ENCODE assay signal across 24 mouse cellular contexts in genomic region chr1:179862941-179863340, GRCm38 (mm10). TPM values are rescaled to one million over a fixed set of nuclear protein-coding genes. Genes with fewer than 3 reads are reported as not detected.
DNase-seq lines count a peak whose midpoint lies in the region; ATAC-seq lines count a peak whose summit lies in the region.
"Had no signal": no experiment of that assay in that cellular context is flagged by ENCODE, and none has a peak within 500 bp of the region (broad histone marks: within the 10 kb centered on the region; RNA-seq: fewer than 3 reads in every experiment).

No protein-coding gene starts in this region.

- no peak overlapping the region for H3K4me2 ChIP-seq in forebrain, embryonic 13.5 days
- H3K4me2 ChIP-seq in kidney, embryonic 15.5 days: no peak overlapping the region
- H3K4me2 ChIP-seq: embryonic facial prominence, embryonic 12.5 days; limb, embryonic 15.5 days; lung, embryonic 14.5 days; neural tube, embryonic 13.5 days had no signal

- intact Hi-C loops in left cerebral cortex, postnatal 25 days (cut with DNase I): loop anchor here (10.0 kb wide), 1 partner anchor 92 kb away; no protein-coding TSS in a partner anchor

- 0 out of 2 replicates have a peak overlapping the region, but pooled peaks have one; percentile 6 for H3K27ac ChIP-seq in forebrain, embryonic 10.5 days
- H3K27ac ChIP-seq in forebrain, embryonic 13.5 days: no peak overlapping the region
- H3K27ac ChIP-seq in kidney, embryonic 15.5 days: peak overlapping the region; percentile 35; the same call in 1 of the 2 replicates
- H3K27ac ChIP-seq: embryonic facial prominence, embryonic 12.5 days; limb, embryonic 15.5 days; neural tube, embryonic 13.5 days had no signal

- H3K4me1 ChIP-seq in forebrain, embryonic 10.5 days: peaks cover 23% of the 10 kb centered on the region; the same call in 1 of the 2 replicates
- H3K4me1 ChIP-seq in forebrain, embryonic 13.5 days: no peaks in the 10 kb centered on the region
- peaks cover 28% of the 10 kb centered on the region for H3K4me1 ChIP-seq in kidney, embryonic 15.5 days
- H3K4me1 ChIP-seq: embryonic facial prominence, embryonic 12.5 days; limb, embryonic 15.5 days; neural tube, embryonic 13.5 days had no signal

- WGBS in forebrain, embryonic 10.5 days: 62% methylated on average over 3 of the region's 3 CpGs
- WGBS in forebrain, embryonic 13.5 days: 84% methylated on average over 3 of the region's 3 CpGs
- WGBS in kidney, embryonic 15.5 days: 77% methylated on average over 3 of the region's 3 CpGs

- H3K9ac ChIP-seq in forebrain, embryonic 13.5 days: no peak overlapping the region
- H3K9ac ChIP-seq in kidney, embryonic 15.5 days: no peak overlapping the region
- H3K9ac ChIP-seq: embryonic facial prominence, embryonic 12.5 days; forebrain, postnatal 0 days; limb, embryonic 15.5 days; lung, embryonic 14.5 days; neural tube, embryonic 13.5 days had no signal

- no peaks in the 10 kb centered on the region for H3K36me3 ChIP-seq in forebrain, embryonic 10.5 days (replicated peaks)
- H3K36me3 ChIP-seq in forebrain, embryonic 13.5 days (ENCODE audit: poor library complexity, severe bottlenecking): no peaks in the 10 kb centered on the region
- H3K36me3 ChIP-seq in kidney, embryonic 15.5 days: no peaks in the 10 kb centered on the region
- H3K36me3 ChIP-seq: embryonic facial prominence, embryonic 12.5 days; G1E; limb, embryonic 15.5 days; neural tube, embryonic 13.5 days had no signal

- H3K4me3 ChIP-seq in forebrain, embryonic 10.5 days: no peak overlapping the region
- no peak overlapping the region for H3K4me3 ChIP-seq in forebrain, embryonic 13.5 days
- H3K4me3 ChIP-seq in kidney, embryonic 15.5 days (replicated peaks): no peak overlapping the region
- H3K4me3 ChIP-seq: embryonic facial prominence, embryonic 12.5 days; limb, embryonic 15.5 days; neural tube, embryonic 13.5 days had no signal

- no peak for DNase-seq in forebrain, embryonic 10.5 days (ENCODE audit: extremely low spot score, low spot score)
- DNase-seq in kidney, postnatal 25 days: no peak
- peak; percentile 52 for DNase-seq in MN1 (ENCODE audit: low spot score)
- DNase-seq in fibroblast of lung, adult 2 months (ENCODE audit: low read depth): peak; percentile 87
- DNase-seq in left cerebral cortex, postnatal 25 days (ENCODE audit: low spot score in 2 of 2): no peak
- DNase-seq in adrenal gland, adult 2 months: no peak
- DNase-seq: cerebellum, adult 9-11 months; forebrain, postnatal 0 days; lung, postnatal 4 days had no signal

- no peaks in the 10 kb centered on the region for H3K27me3 ChIP-seq in forebrain, embryonic 10.5 days (ENCODE audit: poor library complexity, severe bottlenecking)
- no peaks in the 10 kb centered on the region for H3K27me3 ChIP-seq in forebrain, embryonic 13.5 days
- H3K27me3 ChIP-seq in kidney, embryonic 15.5 days: no peaks in the 10 kb centered on the region
- H3K27me3 ChIP-seq: embryonic facial prominence, embryonic 12.5 days; limb, embryonic 15.5 days; neural tube, embryonic 13.5 days had no signal

- no peaks in the 10 kb centered on the region for H3K9me3 ChIP-seq in forebrain, embryonic 10.5 days
- H3K9me3 ChIP-seq in forebrain, embryonic 13.5 days (replicated peaks): no peaks in the 10 kb centered on the region
- no peaks in the 10 kb centered on the region for H3K9me3 ChIP-seq in kidney, embryonic 15.5 days (replicated peaks)
- H3K9me3 ChIP-seq: embryonic facial prominence, embryonic 12.5 days; G1E; limb, embryonic 15.5 days; neural tube, embryonic 13.5 days had no signal

- ATAC-seq in forebrain, embryonic 13.5 days: no peak
- no peak for ATAC-seq in kidney, embryonic 15.5 days (replicated peaks; ENCODE audit: low FRiP score)
- ATAC-seq: CD4-positive, CD25-positive, alpha-beta regulatory T cell, adult 4 months; forebrain, postnatal 0 days had no signal

RNA-seq across cellular contexts. Expression of gene Ahctf1, which starts 59.5 kb away (rescaled TPM):
- 33.0 and 34.5 TPM in 2 replicates for polyA plus RNA-seq in forebrain, embryonic 10.5 days (2016; fragmentation: Nextera tagmentation; extraction: Ambion mirVana)
- polyA plus RNA-seq in forebrain, embryonic 13.5 days (2015; fragmentation: Nextera tagmentation; extraction: Ambion mirVana): 24.0 TPM in 2 replicates
- 23.4 and 28.8 TPM in 2 replicates for polyA plus RNA-seq in kidney, embryonic 15.5 days (2015; fragmentation: Nextera tagmentation; extraction: Ambion mirVana)
- 10 to 100 TPM; 30.4 to 34.8 TPM for total RNA-seq in left cerebral cortex, postnatal 25 days (2021)
- total RNA-seq in adrenal gland, adult 2 months (2021): 10 to 100 TPM; 31.6 to 35.3 TPM
- polyA plus RNA-seq in adrenal gland, adult 2 months (2012; rRNA removed): 2.1 and 2.2 TPM in 2 replicates

RNA-seq across cellular contexts. Expression of gene Gm10518, which starts 59.8 kb away (rescaled TPM):
- polyA plus RNA-seq in forebrain, embryonic 10.5 days (2016; fragmentation: Nextera tagmentation; extraction: Ambion mirVana): 0.17 and 0.23 TPM in 2 replicates
- polyA plus RNA-seq in forebrain, embryonic 13.5 days (2015; fragmentation: Nextera tagmentation; extraction: Ambion mirVana): not detected in 2 replicates
- 0.21 TPM in 1 of 2 replicates, not detected in the other for polyA plus RNA-seq in kidney, embryonic 15.5 days (2015; fragmentation: Nextera tagmentation; extraction: Ambion mirVana)
- not detected for total RNA-seq in left cerebral cortex, postnatal 25 days (2021)
- total RNA-seq in adrenal gland, adult 2 months (2021): under 1 TPM in 1 of 2 experiments, not detected in 1; 0.23 TPM
- not detected in 2 replicates for polyA plus RNA-seq in adrenal gland, adult 2 months (2012; rRNA removed)
- total RNA-seq: adrenal gland, adult 18-20 months; forebrain, postnatal 0 days; gastrocnemius, adult 18-20 months; granulocyte monocyte progenitor cell, adult 5-6 weeks; layer of hippocampus, postnatal 25 days; left cerebral cortex, postnatal 14 days had no signal
- polyA plus RNA-seq: CD4-positive, CD25-positive, alpha-beta regulatory T cell, adult 4 months; embryonic facial prominence, embryonic 12.5 days; forebrain, postnatal 0 days; G1E; large intestine, adult 2 months; lung, embryonic 14.5 days; neural tube, embryonic 13.5 days; small intestine, adult 2 months had no signal

Comparison
In these comparisons a context has a peak if more than half of its experiments do, and no peak if none do; other contexts are left out.
1. DNase-seq: peak in MN1 (single experiment) and fibroblast of lung, adult 2 months (single experiment); none in forebrain, embryonic 10.5 days (single experiment), kidney, postnatal 25 days (0 of 2), left cerebral cortex, postnatal 25 days (0 of 2) and adrenal gland, adult 2 months (single experiment).